Mouse (Mus musculus): ENCODE results near the gene Ranbp17. TPM values are rescaled to one million over a fixed set of nuclear protein-coding genes. Genes with fewer than 3 reads are reported as not detected.

Ranbp17 gene
- total and polyA plus RNA-seq, 3 experiments: 0.21 to 0.34 (median 0.34) TPM

- no peaks in the 10 kb centered on the region for H3K4me1 ChIP-seq (ENCODE audit: control insufficient read depth, insufficient read depth, low read length)
- no peaks in the 10 kb centered on the region for H3K79me2 ChIP-seq (replicated peaks; ENCODE audit: control insufficient read depth, insufficient read depth, low read length)
- no peak overlapping the region for H3K27ac ChIP-seq
- TF ChIP-seq POLR2A (IDR thresholded peaks at IDR 0.05; ENCODE audit: insufficient read depth, low read depth, low read length) (no peak), EP300 (IDR thresholded peaks at IDR 0.05; ENCODE audit: insufficient read depth, low read depth, low read length) (no peak), CTCF (IDR thresholded peaks at IDR 0.05) (no peak)
- no peak for DNase-seq
- H3K27me3 ChIP-seq (ENCODE audit: control insufficient read depth, insufficient read depth, low read length): peaks cover 3% of the 10 kb centered on the region; the same call in 1 of the 2 replicates
- 9% methylated on average over 18 of the region's 18 CpGs for WGBS
- H3K36me3 ChIP-seq (ENCODE audit: control insufficient read depth, insufficient read depth, low read length): no peaks in the 10 kb centered on the region
- H3K4me3 ChIP-seq: no peak overlapping the region
- intact Hi-C loops (cut with DNase I): no loop called here
- no peak overlapping the region for H3K9ac ChIP-seq (ENCODE audit: low read depth, low read length)
These were observed 332.8 kb downstream of the Ranbp17 start for GRCm38 (mm10) chr11:33180701-33181116.

- H3K27ac ChIP-seq: no peak overlapping the region
- peaks cover 3% of the 10 kb centered on the region; the same call in 1 of the 2 replicates for H3K27me3 ChIP-seq (ENCODE audit: control insufficient read depth, insufficient read depth, low read length)
- no peak for DNase-seq
- no peaks in the 10 kb centered on the region for H3K79me2 ChIP-seq (replicated peaks; ENCODE audit: control insufficient read depth, insufficient read depth, low read length)
- WGBS: 74% methylated on average over 1 of the region's 1 CpGs
- no peaks in the 10 kb centered on the region for H3K4me1 ChIP-seq (ENCODE audit: control insufficient read depth, insufficient read depth, low read length)
- no peaks in the 10 kb centered on the region for H3K36me3 ChIP-seq (ENCODE audit: control insufficient read depth, insufficient read depth, low read length)
- TF ChIP-seq EP300 (IDR thresholded peaks at IDR 0.05; ENCODE audit: insufficient read depth, low read depth, low read length) (no peak), POLR2A (IDR thresholded peaks at IDR 0.05; ENCODE audit: insufficient read depth, low read depth, low read length) (no peak), CTCF (IDR thresholded peaks at IDR 0.05) (no peak)
- H3K9ac ChIP-seq (ENCODE audit: low read depth, low read length): no peak overlapping the region
- H3K4me3 ChIP-seq: no peak overlapping the region
- intact Hi-C loops (cut with DNase I): loop anchor here (10.0 kb wide), 1 partner anchor 735 kb away; no protein-coding TSS in a partner anchor
These were observed 333.7 kb downstream of the Ranbp17 start for GRCm38 (mm10) chr11:33179802-33180201.

GRCm38 (mm10) chr11:33176525-33177245 lies 336.9 kb downstream of the Ranbp17 start:
- Histone ChIP-seq H3K9ac (ENCODE audit: low read depth, low read length) (no peak overlapping the region), H3K4me3 (no peak overlapping the region), H3K79me2 (replicated peaks; ENCODE audit: control insufficient read depth, insufficient read depth, low read length) (no peaks in the 10 kb centered on the region), H3K4me1 (ENCODE audit: control insufficient read depth, insufficient read depth, low read length) (no peaks in the 10 kb centered on the region), H3K36me3 (ENCODE audit: control insufficient read depth, insufficient read depth, low read length) (no peaks in the 10 kb centered on the region), H3K27me3 (ENCODE audit: control insufficient read depth, insufficient read depth, low read length) (peaks cover 3% of the 10 kb centered on the region; the same call in 1 of the 2 replicates), H3K27ac (no peak overlapping the region)
- WGBS: 34% methylated on average over 20 of the region's 20 CpGs
- no peak for DNase-seq
- TF ChIP-seq POLR2A (IDR thresholded peaks at IDR 0.05; ENCODE audit: insufficient read depth, low read depth, low read length) (no peak), EP300 (IDR thresholded peaks at IDR 0.05; ENCODE audit: insufficient read depth, low read depth, low read length) (no peak), CTCF (IDR thresholded peaks at IDR 0.05) (peak; percentile 85)
- intact Hi-C loops (cut with DNase I): loop anchor here (1.0 to 10.0 kb wide), 4 partner anchors 118 to 738 kb away; no protein-coding TSS in a partner anchor

GRCm38 (mm10) chr11:33175768-33176167 lies 337.8 kb downstream of the Ranbp17 start:
- H3K36me3 ChIP-seq (ENCODE audit: control insufficient read depth, insufficient read depth, low read length): no peaks in the 10 kb centered on the region
- intact Hi-C loops (cut with DNase I): loop anchor here (1.0 to 10.0 kb wide), 4 partner anchors 119 to 739 kb away; no protein-coding TSS in a partner anchor
- H3K4me3 ChIP-seq: no peak overlapping the region
- no peak for DNase-seq
- no peaks in the 10 kb centered on the region for H3K4me1 ChIP-seq (ENCODE audit: control insufficient read depth, insufficient read depth, low read length)
- H3K27me3 ChIP-seq (ENCODE audit: control insufficient read depth, insufficient read depth, low read length): peaks cover 3% of the 10 kb centered on the region; the same call in 1 of the 2 replicates
- no peak overlapping the region for H3K9ac ChIP-seq (ENCODE audit: low read depth, low read length)
- no peak overlapping the region for H3K27ac ChIP-seq
- no peaks in the 10 kb centered on the region for H3K79me2 ChIP-seq (replicated peaks; ENCODE audit: control insufficient read depth, insufficient read depth, low read length)
- 71% methylated on average over 2 of the region's 3 CpGs for WGBS
- TF ChIP-seq CTCF (IDR thresholded peaks at IDR 0.05) (no peak), EP300 (IDR thresholded peaks at IDR 0.05; ENCODE audit: insufficient read depth, low read depth, low read length) (no peak), POLR2A (IDR thresholded peaks at IDR 0.05; ENCODE audit: insufficient read depth, low read depth, low read length) (no peak)

GRCm38 (mm10) chr11:33170489-33170888 lies 343.1 kb downstream of the Ranbp17 start:
- DNase-seq: peak; percentile 35 to 54
- H3K27ac ChIP-seq: no peak overlapping the region
- H3K27me3 ChIP-seq (ENCODE audit: control insufficient read depth, insufficient read depth, low read length): no peaks in the 10 kb centered on the region
- no peak overlapping the region for H3K9ac ChIP-seq (ENCODE audit: low read depth, low read length)
- WGBS: 11% methylated on average over 9 of the region's 9 CpGs
- intact Hi-C loops (cut with DNase I): loop anchor here (10.0 kb wide), 1 partner anchor 744 kb away; no protein-coding TSS in a partner anchor
- peak; percentile 84 for TF ChIP-seq CTCF (IDR thresholded peaks at IDR 0.05)
- no peak for TF ChIP-seq POLR2A (IDR thresholded peaks at IDR 0.05; ENCODE audit: insufficient read depth, low read depth, low read length)
- no peaks in the 10 kb centered on the region for H3K36me3 ChIP-seq (ENCODE audit: control insufficient read depth, insufficient read depth, low read length)
- H3K79me2 ChIP-seq (replicated peaks; ENCODE audit: control insufficient read depth, insufficient read depth, low read length): no peaks in the 10 kb centered on the region
- no peak overlapping the region for H3K4me3 ChIP-seq
- H3K4me1 ChIP-seq (ENCODE audit: control insufficient read depth, insufficient read depth, low read length): no peaks in the 10 kb centered on the region

- peaks cover 15% of the 10 kb centered on the region for H3K36me3 ChIP-seq (ENCODE audit: control insufficient read depth, insufficient read depth, low read length)
- TF ChIP-seq CTCF (IDR thresholded peaks at IDR 0.05) (no peak), POLR2A (IDR thresholded peaks at IDR 0.05; ENCODE audit: insufficient read depth, low read depth, low read length) (peak; percentile 98), EP300 (IDR thresholded peaks at IDR 0.05; ENCODE audit: insufficient read depth, low read depth, low read length) (peak; percentile 82)
- no peaks in the 10 kb centered on the region for H3K79me2 ChIP-seq (replicated peaks; ENCODE audit: control insufficient read depth, insufficient read depth, low read length)
- peak within 1 kb of the TSS; percentile 86 for H3K4me3 ChIP-seq
- no peaks in the 10 kb centered on the region for H3K27me3 ChIP-seq (ENCODE audit: control insufficient read depth, insufficient read depth, low read length)
- peak within 1 kb of the TSS; percentile 95 for H3K27ac ChIP-seq
- intact Hi-C loops (cut with DNase I): loop anchor here (2.0 kb wide), 1 partner anchor 40 kb away; the partner anchor contains the start of gene Tlx3
- WGBS: 4% methylated on average over 49 of the region's 49 CpGs
- H3K4me1 ChIP-seq (ENCODE audit: control insufficient read depth, insufficient read depth, low read length): peaks cover 2% of the 10 kb centered on the region
- peak; percentile 98 to 99 for DNase-seq
- peak within 1 kb of the TSS; percentile 81 for H3K9ac ChIP-seq (ENCODE audit: low read depth, low read length)
These were observed 350.5 kb downstream of the Ranbp17 start, which contains the start of gene Npm1 for GRCm38 (mm10) chr11:33162998-33163506. Gene Npm1 (minus strand): TSS chr11:33163206.

All from heart, adult 2 months (tissue).